Mouse (Mus musculus) cerebellum, adult 11-12 months (tissue): Measurements from ENCODE around the gene Pkp1.

ENCODE experiments used
- DNase-seq: peaks from one replicate; pipeline ENCODE4 v3.0.0; 2022

Gene Pkp1

GRCm38 (mm10) chr1:135854591-135855343, 64.2 kb downstream of the Pkp1 start:
- no peak for DNase-seq

GRCm38 (mm10) chr1:135853200-135853599, 65.8 kb downstream of the Pkp1 start:
- DNase-seq = no peak

DNA sequence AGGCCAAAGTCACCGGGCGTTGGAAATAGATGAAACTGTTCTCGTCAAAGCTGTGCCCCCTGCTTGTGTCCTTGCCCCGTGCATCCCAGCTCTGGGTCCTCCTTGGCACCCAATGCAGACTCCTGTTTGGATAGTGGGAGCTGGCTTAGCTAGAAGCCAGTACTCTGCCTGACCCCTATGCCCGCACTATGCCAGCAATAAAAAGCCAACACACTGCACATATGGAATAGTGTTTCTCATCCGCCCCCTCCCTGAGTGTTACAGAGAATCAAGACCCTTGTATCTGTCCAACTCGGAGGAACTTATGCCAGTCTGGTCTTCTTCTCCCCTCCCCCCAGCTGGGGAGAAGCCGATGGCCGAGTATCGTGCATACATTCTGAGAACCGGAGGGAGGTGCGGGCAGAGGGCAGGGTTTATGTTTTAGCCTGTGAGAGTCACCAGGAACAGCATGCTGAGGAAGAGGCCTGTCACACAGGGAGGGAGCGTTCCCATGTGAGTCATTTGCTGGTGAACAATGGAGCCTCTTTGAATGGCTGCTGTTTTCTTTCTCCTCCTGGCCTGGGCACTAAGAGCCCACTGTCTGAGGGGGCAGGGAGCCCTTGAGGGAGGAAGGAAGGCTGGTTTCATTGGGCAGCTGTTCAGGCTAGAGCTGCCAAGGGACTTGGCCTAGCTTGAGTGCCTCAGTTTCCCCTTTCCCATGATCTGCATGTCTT, 66.8 kb downstream of the Pkp1 start:
- no peak for DNase-seq

DNA sequence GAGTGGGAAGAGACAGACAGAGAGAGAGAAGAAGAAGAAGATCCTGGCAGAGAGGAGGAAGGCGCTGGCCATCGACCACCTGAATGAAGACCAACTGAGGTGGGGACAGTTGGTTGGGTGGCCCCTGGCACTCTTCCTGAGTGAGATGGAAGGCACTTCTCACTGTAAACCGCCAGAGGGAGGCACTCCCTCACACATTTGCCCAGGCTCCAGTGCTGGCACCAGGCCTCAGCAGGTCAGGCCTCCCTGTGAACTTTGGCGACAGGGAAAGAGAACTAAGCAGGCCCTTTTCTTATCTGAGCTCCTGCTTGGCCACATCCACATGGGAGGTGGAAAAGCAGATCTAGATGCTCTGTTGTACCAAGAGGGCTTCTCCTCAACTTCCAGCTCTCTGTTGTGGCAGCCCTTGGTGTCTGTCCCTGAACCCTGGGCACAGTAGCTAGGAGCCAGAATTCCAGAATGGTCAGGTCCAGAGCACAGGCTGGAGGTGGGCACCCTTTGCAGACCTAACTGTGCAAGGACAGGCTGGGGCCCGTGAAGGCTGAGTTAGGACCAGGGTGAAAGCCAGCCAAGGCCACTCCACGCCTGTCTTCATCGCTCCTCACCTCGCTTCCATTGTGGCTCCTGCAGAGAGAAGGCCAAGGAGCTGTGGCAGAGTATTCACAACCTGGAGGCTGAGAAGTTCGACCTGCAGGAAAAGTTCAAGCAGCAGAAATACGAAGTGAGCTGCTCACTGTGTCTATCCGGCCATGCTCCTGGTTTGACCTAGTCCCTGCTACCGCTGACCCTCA, 68.1 kb downstream of the Pkp1 start:
- DNase-seq = no peak

DNA sequence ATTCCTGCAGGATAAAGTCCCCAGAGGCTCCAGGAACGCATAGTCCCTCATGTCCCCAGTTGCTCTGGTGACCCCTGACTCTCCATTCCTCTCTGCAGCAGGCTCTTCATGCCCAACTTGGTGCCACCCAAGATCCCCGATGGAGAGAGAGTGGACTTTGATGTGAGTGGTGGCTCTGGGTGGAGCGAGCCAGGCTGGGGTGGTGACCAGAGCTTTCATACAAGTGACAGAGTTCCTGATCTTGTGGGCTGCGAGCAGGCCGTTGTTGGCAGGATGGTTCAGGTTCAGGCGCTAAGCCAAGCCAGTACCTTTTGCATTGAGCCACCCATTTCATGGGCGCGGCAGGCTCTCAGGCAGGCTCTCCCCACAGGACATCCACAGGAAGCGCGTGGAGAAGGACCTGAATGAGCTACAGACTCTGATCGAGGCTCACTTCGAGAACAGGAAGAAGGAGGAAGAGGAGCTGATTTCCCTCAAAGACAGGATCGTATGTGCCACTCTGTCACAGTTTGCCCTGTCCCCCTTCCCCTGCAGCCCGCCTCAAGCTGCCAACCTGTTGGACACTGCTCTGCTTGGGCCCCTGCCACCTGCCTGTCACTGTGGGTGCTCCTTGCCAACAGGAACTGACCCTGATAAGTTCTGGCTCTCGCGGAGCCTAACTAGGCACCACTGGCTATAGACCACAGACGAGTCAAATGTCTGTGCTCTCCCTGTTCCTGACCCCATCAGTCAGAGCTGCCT, 71.2 kb downstream of the Pkp1 start:
- no peak for DNase-seq

DNA sequence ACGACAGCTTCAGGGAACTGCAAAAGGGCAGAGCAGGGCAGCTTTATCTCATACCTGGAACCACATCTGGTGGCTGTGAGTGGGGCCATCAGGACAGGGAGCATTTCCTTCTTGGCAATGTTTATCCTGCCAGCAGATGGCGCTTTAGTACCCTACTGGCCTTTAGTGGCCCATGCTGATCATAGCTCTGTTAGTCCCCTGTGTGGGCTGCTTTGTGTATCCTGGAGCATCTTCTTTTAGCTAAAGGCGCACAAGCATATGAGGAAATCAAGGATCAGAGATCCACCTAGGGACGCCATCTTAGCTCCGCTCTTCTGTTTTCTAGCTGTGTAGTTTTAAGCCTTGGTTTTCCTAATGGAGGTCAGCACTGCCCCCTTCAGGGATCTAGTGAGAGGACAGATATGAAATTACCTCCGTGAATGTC, 71.9 kb downstream of the Pkp1 start:
- DNase-seq = no peak

GRCm38 (mm10) chr1:135846632-135847031, 72.4 kb downstream of the Pkp1 start:
- DNase-seq = no peak

- no peak for DNase-seq
Measured at GRCm38 (mm10) chr1:135844481-135844880, 74.5 kb downstream of the Pkp1 start.

DNA sequence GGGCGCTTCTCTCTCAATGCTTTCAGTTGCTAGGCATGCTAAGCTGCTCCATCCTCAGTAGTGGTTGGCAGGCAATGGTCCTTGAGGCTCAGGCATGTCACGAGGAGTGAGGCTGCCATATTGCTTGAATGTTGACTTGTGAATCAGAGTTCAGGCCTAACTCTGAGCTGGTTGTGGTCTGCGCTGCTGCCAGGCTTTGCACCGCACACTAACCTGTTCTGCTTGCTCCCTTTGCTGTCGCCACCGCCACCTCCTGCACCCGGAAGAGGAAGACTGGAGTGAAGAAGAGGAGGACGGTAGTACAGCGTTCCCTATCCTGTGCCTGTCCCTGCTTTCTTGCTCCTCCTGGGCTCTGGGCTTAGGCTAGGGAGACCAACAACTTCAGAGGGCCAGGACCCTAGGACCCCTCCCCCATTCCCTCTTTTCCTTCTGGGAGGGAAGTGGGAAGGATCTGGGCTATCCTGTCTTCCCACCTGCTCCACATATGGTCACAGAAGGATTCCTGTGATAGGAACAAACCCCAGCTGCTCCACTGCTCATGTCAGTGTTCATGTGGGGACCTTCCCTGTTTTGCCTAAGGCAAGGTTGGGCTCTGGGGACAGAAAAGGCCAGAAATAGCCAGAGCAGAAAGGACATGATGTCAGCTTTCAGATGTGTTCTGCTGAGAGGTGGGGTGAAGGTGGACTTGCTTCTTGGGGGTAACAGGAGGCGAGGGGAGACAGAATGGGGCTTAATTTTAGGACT, 75.3 kb downstream of the Pkp1 start:
- DNase-seq = no peak

- DNase-seq = no peak
Measured at GRCm38 (mm10) chr1:135840675-135841395, 78.2 kb downstream of the Pkp1 start.

DNA sequence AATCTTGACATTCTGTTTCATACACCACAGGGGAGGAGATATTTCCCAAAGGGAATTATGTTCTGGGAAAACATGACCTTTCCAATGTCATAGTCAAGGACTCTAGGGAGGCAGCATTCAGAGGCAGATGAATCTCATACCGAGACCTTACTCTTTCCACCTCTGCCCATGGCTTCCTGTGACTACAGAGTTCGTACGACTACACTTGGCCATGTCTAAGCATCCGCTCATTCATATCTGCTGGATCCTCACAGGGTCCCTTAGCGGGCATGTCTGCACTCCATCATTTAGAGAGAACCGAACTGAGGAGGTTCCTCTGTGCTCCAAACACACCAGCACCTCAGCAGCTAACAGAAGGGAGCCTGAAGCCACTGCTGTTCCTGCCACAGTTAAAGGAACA, 79.9 kb downstream of the Pkp1 start:
- DNase-seq = no peak

GRCm38 (mm10) chr1:135838626-135839025, 80.4 kb downstream of the Pkp1 start:
- DNase-seq = no peak

GRCm38 (mm10) chr1:135835716-135836483, 83.1 kb downstream of the Pkp1 start, which contains the start of gene Tnnt2:
Gene Tnnt2, plus strand, starts transcription at chr1:135836354.
- DNase-seq = no peak

DNA sequence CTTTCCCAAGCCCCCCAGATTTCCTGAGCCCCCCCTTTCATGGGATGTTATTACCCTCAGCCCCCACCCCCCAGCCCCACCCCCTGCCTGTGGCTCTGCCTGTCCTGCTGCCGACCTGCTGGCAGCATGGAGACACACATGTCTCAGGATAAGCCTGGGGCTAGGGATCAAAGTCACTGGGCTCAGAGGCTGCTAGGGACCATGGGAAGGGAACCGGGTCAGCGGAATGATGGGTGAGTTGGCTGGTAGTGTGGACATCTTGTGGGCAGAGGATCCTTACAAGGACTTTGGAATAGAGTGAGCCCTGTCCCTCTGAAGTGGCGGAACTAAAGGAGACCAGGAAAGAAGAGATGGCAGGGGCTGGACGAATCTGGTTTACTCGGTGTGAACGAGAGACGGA, 84.0 kb downstream of the Pkp1 start:
- no peak for DNase-seq

- DNase-seq = no peak
Measured at GRCm38 (mm10) chr1:135834206-135834859, 84.7 kb downstream of the Pkp1 start.

DNA sequence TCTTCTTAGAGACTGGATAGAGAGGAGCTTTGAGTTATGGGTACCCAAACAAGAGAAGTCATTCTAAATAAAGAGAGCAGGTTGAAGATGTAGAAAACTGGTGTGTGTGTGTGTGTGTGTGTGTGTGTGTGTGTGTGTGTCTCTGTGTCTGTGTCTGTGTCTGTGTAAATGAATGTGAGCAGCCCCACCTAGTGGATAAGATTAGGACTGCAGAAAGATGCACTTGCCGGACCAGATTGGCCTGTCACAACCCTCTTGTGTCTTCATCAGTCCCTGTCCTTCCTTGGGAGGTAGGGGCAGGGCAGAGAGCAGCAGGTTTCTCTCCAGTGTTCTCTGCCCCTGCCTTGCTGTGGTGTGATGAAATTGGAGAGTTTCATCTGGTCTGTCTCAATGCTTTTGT, 90.1 kb downstream of the Pkp1 start:
- no peak for DNase-seq

GRCm38 (mm10) chr1:135821780-135822179, 97.2 kb downstream of the Pkp1 start:
- DNase-seq = no peak
